Mouse (Mus musculus) liver, embryonic 12.5 days (tissue): ENCODE results near the gene Klk4. TPM values are rescaled to one million over a fixed set of nuclear protein-coding genes. Genes with fewer than 3 reads are reported as not detected.

ENCODE experiments used
- ATAC-seq: fragments of 200-750 bp; cut with Nextera tagmentation; 2 replicates; pipeline ENCODE4 v1.8.0; 2017; ENCODE audit warnings: moderate number of reproducible peaks, mild to moderate bottlenecking, moderate library complexity
- H3K27ac ChIP-seq: fragments of 300-500 bp; sonication (generic); 2 replicates; pipeline ENCODE4 v1.5.1; 2016; ENCODE audit warnings: mild to moderate bottlenecking
- H3K27me3 ChIP-seq: fragments of 300-500 bp; sonication (generic); replicated peaks from 2 replicates; pipeline ENCODE4 v1.6.1; 2016; ENCODE audit warnings: mild to moderate bottlenecking, moderate library complexity
- H3K36me3 ChIP-seq: fragments of 300-500 bp; sonication (generic); 2 replicates; pipeline ENCODE4 v1.6.1; 2016; ENCODE audit warnings: mild to moderate bottlenecking, moderate library complexity
- H3K4me1 ChIP-seq: fragments of 300-500 bp; sonication (generic); 2 replicates; pipeline ENCODE4 v1.6.1; 2016
- H3K4me2 ChIP-seq: fragments of 300-500 bp; sonication (generic); 2 replicates; pipeline ENCODE4 v1.6.1; 2016; ENCODE audit warnings: mild to moderate bottlenecking, moderate library complexity
- H3K4me3 ChIP-seq: fragments of 300-500 bp; sonication (generic); 2 replicates; pipeline ENCODE4 v1.5.1; 2016; ENCODE audit warnings: mild to moderate bottlenecking, moderate library complexity
- H3K9ac ChIP-seq: fragments of 300-500 bp; sonication (generic); 2 replicates; pipeline ENCODE4 v1.6.1; 2016; ENCODE audit warnings: mild to moderate bottlenecking, moderate library complexity
- H3K9me3 ChIP-seq: fragments of 300-500 bp; sonication (generic); replicated peaks from 2 replicates; pipeline ENCODE4 v1.6.1; 2016; ENCODE audit warnings: mild to moderate bottlenecking, moderate library complexity
- WGBS: fragments of 180-500 bp; shearing (Covaris S2); methylation state at CpG from one replicate; pipeline ENCODE4 v1.1.7; 2016; ENCODE audit not compliant: insufficient replicate concordance; 5-methylcytosine and 5-hydroxymethylcytosine counted together
- polyA plus RNA-seq: library from polyadenylated mRNA; unstranded; fragments of >200 nt; fragmentation: Nextera tagmentation; extraction: Ambion mirVana; gene quantifications from 2 replicates; pipeline ENCODE4 v1.2.1, GENCODE M21; 2016

Gene Klk4
- polyA plus RNA-seq, 1 experiment from 2014 or later, result not detected

DNA sequence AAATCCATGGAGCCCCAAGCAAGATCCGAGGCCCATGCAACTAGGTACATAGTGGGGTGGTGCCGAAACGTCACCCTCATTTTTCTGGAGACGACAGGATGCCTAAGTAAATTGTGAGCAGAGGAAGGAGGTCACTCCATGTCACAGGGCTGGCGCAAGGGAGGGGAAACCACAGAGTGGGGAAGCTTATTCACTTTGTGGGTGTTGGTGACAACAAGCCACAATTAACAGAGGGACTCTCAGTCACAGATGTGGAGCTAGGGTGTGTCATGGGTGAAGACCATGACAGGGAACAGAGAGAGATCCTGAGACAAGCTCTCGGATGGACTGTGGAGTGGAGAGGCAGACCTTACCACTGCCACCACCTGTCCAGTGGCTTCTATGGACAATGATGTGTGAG is 40.1 kb downstream of the Klk4 start:
- Histone ChIP-seq H3K4me2 (no peak overlapping the region), H3K27ac (no peak overlapping the region), H3K9me3 (no peaks in the 10 kb centered on the region), H3K4me3 (no peak overlapping the region), H3K9ac (no peak overlapping the region), H3K36me3 (no peaks in the 10 kb centered on the region), H3K4me1 (no peaks in the 10 kb centered on the region), H3K27me3 (no peaks in the 10 kb centered on the region; the same call in 1 of the 2 replicates)
- no peak for ATAC-seq
- 41% methylated on average over 6 of the region's 6 CpGs for WGBS

GRCm38 (mm10) chr7:43921941-43922340 is 41.0 kb downstream of the Klk4 start:
- H3K4me2 ChIP-seq, result no peak overlapping the region
- H3K9ac ChIP-seq, result no peak overlapping the region
- no peaks in the 10 kb centered on the region; the same call in 1 of the 2 replicates for H3K27me3 ChIP-seq
- no peak for ATAC-seq
- no peaks in the 10 kb centered on the region for H3K9me3 ChIP-seq
- H3K4me3 ChIP-seq, result no peak overlapping the region
- H3K4me1 ChIP-seq, result no peaks in the 10 kb centered on the region
- WGBS, result 58% methylated on average over 2 of the region's 2 CpGs
- no peaks in the 10 kb centered on the region for H3K36me3 ChIP-seq
- no peak overlapping the region for H3K27ac ChIP-seq

- ATAC-seq, result no peak
- H3K4me1 ChIP-seq, result no peaks in the 10 kb centered on the region
- H3K36me3 ChIP-seq, result no peaks in the 10 kb centered on the region
- no peak overlapping the region for H3K4me2 ChIP-seq
- H3K4me3 ChIP-seq, result no peak overlapping the region
- H3K9ac ChIP-seq, result no peak overlapping the region
- WGBS, result 49% methylated on average over 5 of the region's 5 CpGs
- H3K27me3 ChIP-seq, result no peaks in the 10 kb centered on the region; the same call in 1 of the 2 replicates
- H3K9me3 ChIP-seq, result no peaks in the 10 kb centered on the region
- H3K27ac ChIP-seq, result no peak overlapping the region
Observed at GRCm38 (mm10) chr7:43925985-43926384, 45.0 kb downstream of the Klk4 start.

- ATAC-seq, result no peak
- no peaks in the 10 kb centered on the region for H3K36me3 ChIP-seq
- H3K4me1 ChIP-seq, result no peaks in the 10 kb centered on the region
Observed at GRCm38 (mm10) chr7:43928521-43928920, 47.6 kb downstream of the Klk4 start.

DNA sequence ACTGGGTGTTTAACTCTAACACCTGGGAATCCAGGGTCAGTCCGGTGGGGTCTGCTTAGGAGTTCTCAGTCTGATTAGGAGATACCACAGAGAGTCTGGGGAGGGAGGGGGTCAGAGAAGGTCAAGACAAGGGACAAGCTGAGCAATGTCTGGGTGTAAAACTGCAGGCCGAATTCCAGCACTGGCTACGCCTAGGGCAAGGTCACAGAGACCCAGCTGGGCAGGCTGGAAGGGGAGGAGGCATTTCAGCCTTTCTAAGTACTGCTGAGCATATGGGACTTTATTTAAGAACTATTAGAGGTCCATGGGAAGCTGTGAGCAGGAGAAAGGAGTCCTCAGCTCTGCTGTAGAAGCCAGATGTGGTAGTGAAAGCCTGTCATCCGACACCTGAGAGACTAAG is 51.4 kb downstream of the Klk4 start:
- Histone ChIP-seq H3K4me3 (no peak overlapping the region), H3K27ac (no peak overlapping the region), H3K9me3 (no peaks in the 10 kb centered on the region), H3K4me2 (no peak overlapping the region), H3K4me1 (no peaks in the 10 kb centered on the region), H3K9ac (no peak overlapping the region), H3K36me3 (no peaks in the 10 kb centered on the region), H3K27me3 (no peaks in the 10 kb centered on the region)
- 55% methylated on average over 4 of the region's 4 CpGs for WGBS
- ATAC-seq, result no peak

More at GRCm38 (mm10) chr7:43928521-43928920, 47.6 kb downstream of the Klk4 start:
- no peak overlapping the region for H3K4me3 ChIP-seq
- no peak overlapping the region for H3K4me2 ChIP-seq
- no peak overlapping the region for H3K9ac ChIP-seq
- no peaks in the 10 kb centered on the region for H3K9me3 ChIP-seq
- no peak overlapping the region for H3K27ac ChIP-seq
- H3K27me3 ChIP-seq, result no peaks in the 10 kb centered on the region
- 39% methylated on average over 4 of the region's 4 CpGs for WGBS

DNA sequence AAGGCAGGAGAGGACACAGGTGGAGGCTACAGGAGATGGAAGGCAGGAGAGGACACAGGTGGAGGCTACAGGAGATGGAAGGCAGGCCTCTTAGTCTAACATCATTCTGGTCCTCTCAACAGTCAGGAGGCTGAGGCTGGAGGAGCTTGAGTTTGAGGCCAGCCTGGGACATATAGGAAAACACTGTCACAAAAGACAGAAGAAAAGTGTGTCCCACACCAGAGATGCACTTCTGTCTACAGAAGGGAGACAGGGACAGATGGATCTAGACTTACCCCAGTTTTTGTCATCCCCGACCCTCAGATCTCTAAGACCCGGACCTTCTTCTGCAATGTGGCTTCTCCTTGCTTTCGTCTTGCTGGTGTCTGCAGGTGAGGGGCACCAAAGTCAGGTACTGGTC is 52.5 kb downstream of the Klk4 start, which contains the start of gene Klk15:
TSS of gene Klk15 (plus strand) at position 301 of the 400 bp plus-strand sequence.
- Histone ChIP-seq H3K36me3 (no peaks in the 10 kb centered on the region), H3K9me3 (no peaks in the 10 kb centered on the region), H3K27ac (no peak within 1 kb of the TSS), H3K4me3 (no peak within 1 kb of the TSS), H3K4me1 (no peaks in the 10 kb centered on the region), H3K4me2 (no peak within 1 kb of the TSS), H3K27me3 (no peaks in the 10 kb centered on the region), H3K9ac (no peak within 1 kb of the TSS)
- WGBS, result 55% methylated on average over 3 of the region's 3 CpGs
- ATAC-seq, result no peak

DNA sequence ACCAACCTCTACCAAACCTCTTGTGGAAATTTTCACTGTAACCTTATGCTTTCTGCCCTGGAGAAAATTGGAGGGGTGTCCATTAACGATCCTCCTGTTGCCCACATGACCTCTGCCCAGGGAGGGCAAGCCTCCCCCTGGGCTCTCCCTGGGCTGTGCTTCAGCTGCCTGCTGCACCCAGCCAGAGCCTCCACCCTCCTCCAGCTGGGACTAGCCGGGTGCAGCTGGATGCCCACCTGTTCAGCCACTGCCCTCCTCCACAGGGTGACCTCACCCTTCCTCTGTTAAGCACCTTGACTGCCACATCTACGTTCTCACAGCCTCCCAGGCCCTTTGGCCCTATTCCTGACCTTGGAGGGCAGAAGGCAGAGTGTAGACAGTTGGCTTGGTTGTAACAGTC is 53.8 kb downstream of the Klk4 start:
- H3K9me3 ChIP-seq, result no peaks in the 10 kb centered on the region
- H3K4me1 ChIP-seq, result no peaks in the 10 kb centered on the region
- no peaks in the 10 kb centered on the region for H3K36me3 ChIP-seq
- ATAC-seq, result no peak
- no peak overlapping the region for H3K4me2 ChIP-seq
- H3K4me3 ChIP-seq, result no peak overlapping the region
- WGBS, result 44% methylated on average over 3 of the region's 3 CpGs
- no peak overlapping the region for H3K9ac ChIP-seq
- H3K27ac ChIP-seq, result no peak overlapping the region
- H3K27me3 ChIP-seq, result no peaks in the 10 kb centered on the region

Other genes starting within 250 kb of the Klk4 start
- gene Ceacam18, start 246.5 kb upstream of the Klk4 start, polyA plus RNA-seq, result not detected in 2 replicates
- gene Siglece, start 221.0 kb upstream of the Klk4 start, polyA plus RNA-seq, result 0.79 and 1.6 TPM in 2 replicates
- gene Ctu1, start 209.1 kb upstream of the Klk4 start, polyA plus RNA-seq, result 5.9 and 8.0 TPM in 2 replicates
- gene Klk14, start 190.7 kb upstream of the Klk4 start, polyA plus RNA-seq, result not detected in 2 replicates
- gene Klk13, start 168.6 kb upstream of the Klk4 start, polyA plus RNA-seq, result 0.10 and 0.27 TPM in 2 replicates
- gene Klk12, start 112.3 kb upstream of the Klk4 start, polyA plus RNA-seq, result not detected in 2 replicates
- gene Klk11, start 106.6 kb upstream of the Klk4 start, polyA plus RNA-seq, result not detected in 2 replicates
- gene Klk10, start 100.1 kb upstream of the Klk4 start, polyA plus RNA-seq, result not detected in 2 replicates
- gene Klk9, start 89.3 kb upstream of the Klk4 start, polyA plus RNA-seq, result not detected in 2 replicates
- gene Klk8, start 83.6 kb upstream of the Klk4 start, polyA plus RNA-seq, result 16.0 and 17.3 TPM in 2 replicates
- not detected in 2 replicates for gene Klk7, start 69.9 kb upstream of the Klk4 start, polyA plus RNA-seq
- gene Klk6, start 56.7 kb upstream of the Klk4 start, polyA plus RNA-seq, result not detected in 2 replicates
- not detected in 2 replicates for gene Klk5, start 39.2 kb upstream of the Klk4 start, polyA plus RNA-seq
- not detected in 2 replicates for gene Klk15, start 52.6 kb downstream of the Klk4 start, polyA plus RNA-seq
- not detected in 2 replicates for gene Klk1b8, start 69.5 kb downstream of the Klk4 start, polyA plus RNA-seq
- gene Klk1b1, start 85.6 kb downstream of the Klk4 start, polyA plus RNA-seq, result not detected in 2 replicates
- gene Klk1b9, start 94.9 kb downstream of the Klk4 start, polyA plus RNA-seq, result not detected in 2 replicates
- gene Klk1b11, start 114.7 kb downstream of the Klk4 start, polyA plus RNA-seq, result not detected in 2 replicates
- gene Klk1b26, start 131.0 kb downstream of the Klk4 start, polyA plus RNA-seq, result not detected in 2 replicates
- not detected in 2 replicates for gene Klk1b27, start 171.1 kb downstream of the Klk4 start, polyA plus RNA-seq
- not detected in 2 replicates for gene Klk1b21, start 221.2 kb downstream of the Klk4 start, polyA plus RNA-seq
- not detected in 2 replicates for gene Klk1b22, start 231.5 kb downstream of the Klk4 start, polyA plus RNA-seq